Mouse (Mus musculus) thymus, adult 2 months (tissue): ENCODE results near the gene Gm4969. TPM values are rescaled to one million over a fixed set of nuclear protein-coding genes. Genes with fewer than 3 reads are reported as not detected.
"Not testable (repeated sequence)": the region's sequence is repeated elsewhere in the genome, so short reads cannot be mapped to it uniquely, and the experiment has no call there.

Experiments
- DNase-seq: peaks from one replicate; pipeline ENCODE4 v3.0.0; 2021
- H3K27ac ChIP-seq: fragments of 200-500 bp; 2 replicates; pipeline ENCODE4 v1.5.1; 2012; ENCODE audit warnings: low read length, control low read depth; ENCODE audit not compliant: control insufficient read depth, insufficient read depth
- H3K27me3 ChIP-seq: fragments of 200-500 bp; 2 replicates; pipeline ENCODE4 v1.6.1; 2012; ENCODE audit warnings: mild to moderate bottlenecking, low read length, moderate library complexity, mixed read lengths; ENCODE audit not compliant: control insufficient read depth, insufficient read depth
- H3K36me3 ChIP-seq: fragments of 200-500 bp; 2 replicates; pipeline ENCODE4 v1.6.1; 2012; ENCODE audit warnings: mild to moderate bottlenecking, low read length, moderate library complexity; ENCODE audit not compliant: control insufficient read depth, insufficient read depth
- H3K4me1 ChIP-seq: fragments of 200-500 bp; replicated peaks from 2 replicates; pipeline ENCODE4 v1.6.1; 2012; ENCODE audit warnings: low read length; ENCODE audit not compliant: control insufficient read depth, insufficient read depth
- H3K4me3 ChIP-seq: fragments of 200-500 bp; 2 replicates; pipeline ENCODE4 v1.5.1; 2012; ENCODE audit warnings: mild to moderate bottlenecking, low read length, control low read depth, moderate library complexity; ENCODE audit not compliant: control insufficient read depth, insufficient read depth
- CTCF ChIP-seq: fragments of 200-500 bp; IDR thresholded peaks from 2 replicates; pipeline ENCODE4 v1.5.1; 2012; ENCODE audit warnings: mild to moderate bottlenecking, control low read depth, low read length, moderate library complexity, borderline replicate concordance; ENCODE audit not compliant: control insufficient read depth, poor library complexity, insufficient read depth; ENCODE audit errors: extremely low read depth
- POLR2A ChIP-seq: fragments of 200-500 bp; IDR thresholded peaks from 2 replicates; pipeline ENCODE4 v1.6.1; 2012; ENCODE audit warnings: mild to moderate bottlenecking, low read length, control low read depth, moderate library complexity; ENCODE audit not compliant: control insufficient read depth, poor library complexity, insufficient read depth; ENCODE audit errors: extremely low read depth
- WGBS: fragments of 180-500 bp; shearing (Covaris S2); methylation state at CpG from one replicate; pipeline ENCODE4 v1.1.7; 2018; 5-methylcytosine and 5-hydroxymethylcytosine counted together
- polyA plus RNA-seq: library from polyadenylated mRNA; depleted of rRNA; stranded (reverse); fragments of >200 nt; gene quantifications from 2 replicates; pipeline ENCODE4 v1.2.3, GENCODE M21; 2012

The Gm4969 gene
- polyA plus RNA-seq, 1 experiment: 0.24 TPM

GRCm38 (mm10) chr7:19077761-19078160, 40.4 kb downstream of the Gm4969 start:
- DNase-seq: peak; percentile 88
- Histone ChIP-seq H3K36me3 (no peaks in the 10 kb centered on the region), H3K27me3 (peaks cover 11% of the 10 kb centered on the region; the same call in 1 of the 2 replicates), H3K27ac (no peak overlapping the region), H3K4me3 (no peak overlapping the region), H3K4me1 (peaks cover 24% of the 10 kb centered on the region)
- WGBS: under 1% methylated on average over 14 of the region's 14 CpGs
- TF ChIP-seq POLR2A: no peak
- no peak for TF ChIP-seq CTCF

- peaks cover 11% of the 10 kb centered on the region; the same call in 1 of the 2 replicates for H3K27me3 ChIP-seq
- DNase-seq: peak; percentile 28
- peak overlapping the region; percentile 41 for H3K4me3 ChIP-seq
- H3K27ac ChIP-seq: no peak overlapping the region
- no peaks in the 10 kb centered on the region for H3K36me3 ChIP-seq
- TF ChIP-seq POLR2A (no peak), CTCF (no peak)
- peaks cover 24% of the 10 kb centered on the region for H3K4me1 ChIP-seq
- 1% methylated on average over 22 of the region's 22 CpGs for WGBS
These were observed 41.6 kb downstream of the Gm4969 start for GRCm38 (mm10) chr7:19076586-19076991.

DNA sequence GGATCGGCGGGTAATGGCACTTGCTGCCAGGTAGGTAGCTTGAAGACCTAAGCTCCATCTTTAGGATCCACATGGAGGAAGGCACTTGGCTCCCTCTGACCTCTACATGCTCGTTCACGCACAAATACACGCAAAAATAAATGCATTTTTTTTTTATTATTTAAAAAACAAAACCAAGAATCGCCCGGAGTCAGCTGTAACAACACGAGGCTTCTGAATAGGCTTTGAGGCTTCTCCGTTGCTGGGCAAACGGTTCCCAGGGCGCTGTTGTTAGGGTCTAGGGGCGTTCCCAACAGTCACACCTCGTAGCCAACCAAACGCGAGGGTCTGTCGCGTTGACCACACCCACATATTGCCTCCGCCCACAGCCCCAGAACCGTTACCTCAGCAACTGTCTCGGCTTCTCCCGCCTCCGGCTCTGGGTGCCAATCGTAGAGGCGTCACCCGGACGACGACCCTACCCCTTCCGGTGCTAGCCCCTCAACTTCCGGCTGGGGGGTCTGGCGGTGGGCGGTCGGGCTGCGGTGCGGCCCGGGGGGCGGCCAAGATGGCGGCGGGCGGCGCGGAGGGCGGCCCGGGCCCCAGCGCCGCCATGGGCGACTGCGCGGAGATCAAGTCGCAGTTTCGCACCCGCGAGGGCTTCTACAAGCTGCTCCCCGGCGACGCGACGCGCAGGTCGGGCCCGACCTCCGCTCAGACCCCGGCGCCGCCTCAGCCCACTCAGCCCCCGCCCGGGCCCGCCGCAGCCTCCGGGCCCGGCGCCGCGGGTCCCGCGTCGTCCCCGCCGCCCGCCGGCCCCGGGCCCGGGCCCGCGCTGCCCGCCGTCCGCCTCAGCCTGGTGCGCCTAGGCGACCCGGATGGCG, 42.2 kb downstream of the Gm4969 start, which contains the start of gene Dmwd:
TSS of gene Dmwd (plus strand) at position 505 of the 863 bp plus-strand sequence.
- DNase-seq: peak; percentile 87
- TF ChIP-seq POLR2A: 0 out of 2 replicates have a peak, but pooled peaks have one; percentile 41
- no peak for TF ChIP-seq CTCF
- Histone ChIP-seq H3K4me1 (peaks cover 24% of the 10 kb centered on the region), H3K27me3 (peaks cover 11% of the 10 kb centered on the region; the same call in 1 of the 2 replicates), H3K27ac (no peak within 1 kb of the TSS), H3K4me3 (peak within 1 kb of the TSS; percentile 41), H3K36me3 (no peaks in the 10 kb centered on the region)
- WGBS: 2% methylated on average over 88 of the region's 91 CpGs

DNA sequence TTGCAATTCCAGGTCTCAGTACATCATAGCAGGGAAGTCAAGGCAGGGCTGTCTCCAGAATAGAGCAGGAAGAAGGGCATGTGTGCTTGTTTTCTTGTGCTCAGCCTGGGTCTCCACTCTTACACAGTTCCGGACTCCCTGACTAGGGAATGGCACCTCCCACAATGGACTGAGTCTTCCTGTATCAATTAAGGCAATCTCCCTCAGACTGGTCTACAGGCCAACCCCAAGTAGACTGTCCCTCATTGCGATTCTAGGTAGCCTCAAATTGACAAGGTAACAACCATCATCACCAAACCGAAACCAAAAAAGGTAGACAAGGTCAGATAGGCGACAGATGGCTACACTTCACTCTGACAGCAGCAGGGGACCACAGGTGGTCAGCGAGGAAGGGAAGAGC, 42.9 kb downstream of the Gm4969 start:
- Histone ChIP-seq H3K27ac (no peak overlapping the region), H3K4me1 (peaks cover 24% of the 10 kb centered on the region), H3K36me3 (no peaks in the 10 kb centered on the region), H3K27me3 (peaks cover 11% of the 10 kb centered on the region; the same call in 1 of the 2 replicates), H3K4me3 (no peak overlapping the region; the same call in 1 of the 2 replicates)
- WGBS: 52% methylated on average over 5 of the region's 5 CpGs
- DNase-seq: no peak
- TF ChIP-seq CTCF: no peak
- TF ChIP-seq POLR2A: no peak

DNA sequence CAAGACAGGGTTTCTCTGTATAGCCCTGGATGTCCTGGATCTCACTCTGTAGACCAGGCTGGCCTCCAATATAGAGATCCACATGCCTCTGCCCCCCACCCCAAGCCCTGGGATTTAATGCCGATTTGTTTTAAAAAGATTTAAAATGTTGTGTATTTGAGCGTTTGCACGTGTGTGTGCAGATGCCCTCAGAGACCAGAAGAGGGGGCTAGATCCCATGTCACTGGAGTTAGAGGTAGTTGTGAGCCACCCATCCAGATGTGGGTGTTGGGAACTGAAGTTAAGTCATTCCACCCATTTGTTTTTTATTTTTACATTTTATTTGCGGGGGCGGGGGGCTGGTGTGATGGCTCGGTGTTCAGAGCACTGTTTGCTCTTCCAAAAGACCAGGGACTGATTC, 43.7 kb downstream of the Gm4969 start:
- Histone ChIP-seq H3K4me3 (no peak overlapping the region), H3K36me3 (no peaks in the 10 kb centered on the region), H3K4me1 (peaks cover 24% of the 10 kb centered on the region), H3K27me3 (peaks cover 11% of the 10 kb centered on the region; the same call in 1 of the 2 replicates), H3K27ac (no peak overlapping the region)
- no peak for TF ChIP-seq POLR2A
- TF ChIP-seq CTCF: no peak
- WGBS: 95% methylated on average over 6 of the region's 6 CpGs
- no peak for DNase-seq

GRCm38 (mm10) chr7:19073504-19073903, 44.7 kb downstream of the Gm4969 start:
- Histone ChIP-seq H3K4me1 (peaks cover 24% of the 10 kb centered on the region), H3K4me3 (no peak overlapping the region), H3K27ac (no peak overlapping the region), H3K27me3 (peaks cover 11% of the 10 kb centered on the region; the same call in 1 of the 2 replicates), H3K36me3 (no peaks in the 10 kb centered on the region)
- TF ChIP-seq POLR2A (no peak), CTCF (peak; percentile 73; the same call in 1 of the 2 replicates)
- 67% methylated on average over 9 of the region's 9 CpGs for whole genome bisulfite sequencing
- peak; percentile 65 for DNase-seq

DNA sequence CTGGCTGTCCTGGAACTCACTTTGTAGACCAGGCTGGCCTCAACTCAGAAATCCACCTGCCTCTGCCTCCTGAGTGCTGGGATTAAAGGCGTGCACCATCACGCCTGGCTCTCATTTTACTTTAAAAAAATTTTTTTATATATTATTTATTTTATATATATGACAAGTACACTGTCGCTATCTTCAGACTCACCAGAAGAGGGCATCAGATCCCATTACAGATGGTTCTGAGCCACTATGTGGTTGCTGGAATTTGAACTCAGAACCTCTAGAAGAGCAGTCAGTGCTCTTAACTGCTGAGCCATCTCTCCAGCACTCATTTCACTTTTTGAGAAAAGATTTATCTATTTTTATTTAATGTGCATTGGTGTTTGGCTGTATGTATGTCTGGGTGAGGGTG, 47.1 kb downstream of the Gm4969 start:
- not testable (repeated sequence) for H3K4me1 ChIP-seq, DNase-seq, H3K27me3 ChIP-seq, H3K36me3 ChIP-seq, H3K27ac ChIP-seq, H3K4me3 ChIP-seq
- 37% methylated on average over 3 of the region's 3 CpGs for WGBS
